Mouse (Mus musculus): ENCODE measurements around the gene Gja5. TPM values are rescaled to one million over a fixed set of nuclear protein-coding genes. Genes with fewer than 3 reads are reported as not detected.
"Not testable (repeated sequence)": the region's sequence is repeated elsewhere in the genome, so short reads cannot be mapped to it uniquely, and the experiment has no call there.

Gene Gja5
- polyA plus RNA-seq, 1 experiment from 2014 or later, result 20.2 TPM

- H3K36me3 ChIP-seq, result no peaks in the 10 kb centered on the region
- no peak overlapping the region for H3K27ac ChIP-seq (replicated peaks)
- H3K9me3 ChIP-seq (replicated peaks), result no peaks in the 10 kb centered on the region
- H3K27me3 ChIP-seq, result no peaks in the 10 kb centered on the region
- no peak overlapping the region for H3K9ac ChIP-seq
- 87% methylated on average over 6 of the region's 6 CpGs for WGBS
- H3K4me2 ChIP-seq (replicated peaks), result no peak overlapping the region
- no peak overlapping the region for H3K4me3 ChIP-seq (replicated peaks)
- H3K4me1 ChIP-seq, result no peaks in the 10 kb centered on the region
- no peak for ATAC-seq (ENCODE audit: insufficient number of reproducible peaks, low FRiP score, low TSS enrichment, low read depth)
Observed at GRCm38 (mm10) chr3:97039721-97040120, 135.2 kb downstream of the Gja5 start.

- no peaks in the 10 kb centered on the region for H3K36me3 ChIP-seq
- no peaks in the 10 kb centered on the region for H3K9me3 ChIP-seq (replicated peaks)
- H3K4me3 ChIP-seq (replicated peaks), result no peak overlapping the region
- WGBS, result 40% methylated on average over 5 of the region's 5 CpGs
- no peaks in the 10 kb centered on the region for H3K4me1 ChIP-seq
- no peak overlapping the region for H3K27ac ChIP-seq (replicated peaks)
- H3K4me2 ChIP-seq (replicated peaks), result no peak overlapping the region
- no peak for ATAC-seq (ENCODE audit: insufficient number of reproducible peaks, low FRiP score, low TSS enrichment, low read depth)
- H3K27me3 ChIP-seq, result no peaks in the 10 kb centered on the region
- no peak overlapping the region for H3K9ac ChIP-seq
Observed at GRCm38 (mm10) chr3:97044188-97044587, 139.7 kb downstream of the Gja5 start.

- peaks cover 12% of the 10 kb centered on the region for H3K4me1 ChIP-seq
- no peak overlapping the region for H3K9ac ChIP-seq
- no peak for ATAC-seq (ENCODE audit: insufficient number of reproducible peaks, low FRiP score, low TSS enrichment, low read depth)
- no peak overlapping the region for H3K4me3 ChIP-seq (replicated peaks)
- no peaks in the 10 kb centered on the region for H3K27me3 ChIP-seq
- H3K9me3 ChIP-seq (replicated peaks), result no peaks in the 10 kb centered on the region
- no peak overlapping the region for H3K4me2 ChIP-seq (replicated peaks)
- no peak overlapping the region for H3K27ac ChIP-seq (replicated peaks)
- H3K36me3 ChIP-seq, result no peaks in the 10 kb centered on the region
- 78% methylated on average over 4 of the region's 4 CpGs for WGBS
Observed at GRCm38 (mm10) chr3:97047757-97048156, 143.3 kb downstream of the Gja5 start.

- Histone ChIP-seq H3K4me1 (peaks cover 12% of the 10 kb centered on the region), H3K27me3 (no peaks in the 10 kb centered on the region), H3K4me2 (replicated peaks) (no peak overlapping the region), H3K4me3 (replicated peaks) (no peak overlapping the region), H3K9ac (no peak overlapping the region), H3K36me3 (no peaks in the 10 kb centered on the region), H3K27ac (replicated peaks) (no peak overlapping the region), H3K9me3 (replicated peaks) (no peaks in the 10 kb centered on the region)
- no peak for ATAC-seq (ENCODE audit: insufficient number of reproducible peaks, low FRiP score, low TSS enrichment, low read depth)
Observed at GRCm38 (mm10) chr3:97048360-97048759, 143.9 kb downstream of the Gja5 start.

- Histone ChIP-seq H3K9me3 (replicated peaks) (no peaks in the 10 kb centered on the region), H3K4me2 (replicated peaks) (no peak overlapping the region), H3K36me3 (no peaks in the 10 kb centered on the region), H3K4me1 (peaks cover 12% of the 10 kb centered on the region), H3K9ac (no peak overlapping the region), H3K27ac (replicated peaks) (peak overlapping the region; percentile 1; the same call in 1 of the 2 replicates), H3K27me3 (no peaks in the 10 kb centered on the region), H3K4me3 (replicated peaks) (no peak overlapping the region)
- no peak for ATAC-seq (ENCODE audit: insufficient number of reproducible peaks, low FRiP score, low TSS enrichment, low read depth)
- WGBS, result 31% methylated on average over 13 of the region's 13 CpGs
Observed at GRCm38 (mm10) chr3:97051264-97051744, 146.8 kb downstream of the Gja5 start.

- WGBS, result 38% methylated on average over 8 of the region's 8 CpGs
- no peak overlapping the region for H3K27ac ChIP-seq (replicated peaks)
Observed at GRCm38 (mm10) chr3:97052069-97052799, 147.7 kb downstream of the Gja5 start.

GRCm38 (mm10) chr3:97058704-97059103, 154.2 kb downstream of the Gja5 start:
- Histone ChIP-seq H3K4me1 (no peaks in the 10 kb centered on the region), H3K4me2 (replicated peaks) (no peak overlapping the region), H3K27ac (replicated peaks) (no peak overlapping the region), H3K36me3 (no peaks in the 10 kb centered on the region), H3K27me3 (no peaks in the 10 kb centered on the region), H3K9me3 (replicated peaks) (no peaks in the 10 kb centered on the region), H3K4me3 (replicated peaks) (no peak overlapping the region), H3K9ac (no peak overlapping the region)
- no peak for ATAC-seq (ENCODE audit: insufficient number of reproducible peaks, low FRiP score, low TSS enrichment, low read depth)
- 74% methylated on average over 5 of the region's 5 CpGs for WGBS

More at GRCm38 (mm10) chr3:97052069-97052799, 147.7 kb downstream of the Gja5 start:
- Histone ChIP-seq H3K9me3 (replicated peaks) (no peaks in the 10 kb centered on the region), H3K9ac (no peak overlapping the region), H3K4me1 (peaks cover 12% of the 10 kb centered on the region), H3K36me3 (no peaks in the 10 kb centered on the region), H3K27me3 (no peaks in the 10 kb centered on the region), H3K4me3 (replicated peaks) (no peak overlapping the region), H3K4me2 (replicated peaks) (no peak overlapping the region)
- no peak for ATAC-seq (ENCODE audit: insufficient number of reproducible peaks, low FRiP score, low TSS enrichment, low read depth)

GRCm38 (mm10) chr3:97060119-97060518, 155.6 kb downstream of the Gja5 start:
- Histone ChIP-seq H3K27ac (replicated peaks) (no peak overlapping the region), H3K4me1 (no peaks in the 10 kb centered on the region), H3K4me2 (replicated peaks) (no peak overlapping the region), H3K36me3 (no peaks in the 10 kb centered on the region), H3K9me3 (replicated peaks) (no peaks in the 10 kb centered on the region), H3K4me3 (replicated peaks) (no peak overlapping the region), H3K9ac (no peak overlapping the region), H3K27me3 (no peaks in the 10 kb centered on the region)
- ATAC-seq (ENCODE audit: insufficient number of reproducible peaks, low FRiP score, low TSS enrichment, low read depth), result peak; percentile 39; the same call in 1 of the 2 replicates
- 92% methylated on average over 4 of the region's 4 CpGs for WGBS

GRCm38 (mm10) chr3:97062814-97063213, 158.3 kb downstream of the Gja5 start:
- 49% methylated on average over 5 of the region's 5 CpGs for WGBS
- Histone ChIP-seq H3K27ac (replicated peaks) (no peak overlapping the region), H3K4me3 (replicated peaks) (no peak overlapping the region), H3K27me3 (no peaks in the 10 kb centered on the region), H3K9me3 (replicated peaks) (no peaks in the 10 kb centered on the region), H3K36me3 (no peaks in the 10 kb centered on the region), H3K9ac (no peak overlapping the region), H3K4me2 (replicated peaks) (no peak overlapping the region), H3K4me1 (no peaks in the 10 kb centered on the region)
- ATAC-seq (ENCODE audit: insufficient number of reproducible peaks, low FRiP score, low TSS enrichment, low read depth), result no peak

- H3K4me1 ChIP-seq, result no peaks in the 10 kb centered on the region
- no peaks in the 10 kb centered on the region for H3K9me3 ChIP-seq (replicated peaks)
- ATAC-seq (ENCODE audit: insufficient number of reproducible peaks, low FRiP score, low TSS enrichment, low read depth), result no peak
- WGBS, result 65% methylated on average over 6 of the region's 6 CpGs
- no peak overlapping the region for H3K9ac ChIP-seq
- H3K27me3 ChIP-seq, result no peaks in the 10 kb centered on the region
- H3K36me3 ChIP-seq, result no peaks in the 10 kb centered on the region
- H3K27ac ChIP-seq (replicated peaks), result no peak overlapping the region
- H3K4me3 ChIP-seq (replicated peaks), result no peak overlapping the region
- H3K4me2 ChIP-seq (replicated peaks), result no peak overlapping the region
Observed at GRCm38 (mm10) chr3:97064046-97064445, 159.6 kb downstream of the Gja5 start.

GRCm38 (mm10) chr3:97069589-97069988, 165.1 kb downstream of the Gja5 start:
- ATAC-seq (ENCODE audit: insufficient number of reproducible peaks, low FRiP score, low TSS enrichment, low read depth), result not testable (repeated sequence)

GRCm38 (mm10) chr3:97071916-97072315, 167.4 kb downstream of the Gja5 start:
- not testable (repeated sequence) for H3K27ac ChIP-seq (replicated peaks); H3K36me3 ChIP-seq; H3K4me3 ChIP-seq (replicated peaks); ATAC-seq (ENCODE audit: insufficient number of reproducible peaks, low FRiP score, low TSS enrichment, low read depth); H3K4me1 ChIP-seq; H3K9me3 ChIP-seq (replicated peaks); H3K4me2 ChIP-seq (replicated peaks); H3K27me3 ChIP-seq; H3K9ac ChIP-seq
- 60% methylated on average over 9 of the region's 9 CpGs for WGBS

More at GRCm38 (mm10) chr3:97069589-97069988, 165.1 kb downstream of the Gja5 start:
- WGBS, result 89% methylated on average over 7 of the region's 7 CpGs
- not testable (repeated sequence) for H3K27me3 ChIP-seq; H3K36me3 ChIP-seq; H3K9me3 ChIP-seq (replicated peaks); H3K9ac ChIP-seq; H3K4me3 ChIP-seq (replicated peaks); H3K4me1 ChIP-seq; H3K27ac ChIP-seq (replicated peaks); H3K4me2 ChIP-seq (replicated peaks)

Measured in embryonic facial prominence, embryonic 15.5 days (tissue).